Mouse (Mus musculus): Measurements from ENCODE around the gene Taar8c.
"Not testable (repeated sequence)": the region's sequence is repeated elsewhere in the genome, so short reads cannot be mapped to it uniquely, and the experiment has no call there.

DNA sequence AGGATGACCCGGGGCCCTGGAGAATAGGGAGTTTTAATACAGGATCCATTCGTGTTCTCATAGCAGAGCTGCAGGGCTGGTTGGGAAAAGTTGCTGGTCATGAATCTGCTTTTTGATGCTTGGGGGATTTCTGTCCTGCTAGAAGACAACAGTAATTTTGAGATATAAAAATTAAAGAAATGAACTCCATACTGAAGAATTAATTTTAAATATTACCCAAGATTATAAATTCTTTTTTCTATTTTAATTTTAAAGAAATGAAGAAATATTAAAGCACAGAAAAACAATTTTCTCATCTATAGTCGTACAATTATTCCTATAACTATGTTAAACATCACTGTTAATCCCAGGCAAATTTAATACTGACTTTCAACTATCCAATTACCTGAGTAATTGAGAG, at the start of gene Taar8c:
- TF ChIP-seq CTCF (IDR thresholded peaks at IDR 0.05; ENCODE audit: extremely low read depth, insufficient read depth, insufficient read length, insufficient replicate concordance); POLR2A (IDR thresholded peaks at IDR 0.05; ENCODE audit: low read depth, low read length): not testable (repeated sequence)

Measured in spleen, adult 2 months (tissue).